Mouse (Mus musculus) midbrain, embryonic 16.5 days (tissue): ENCODE results near the gene Tmem41b. TPM values are rescaled to one million over a fixed set of nuclear protein-coding genes. Genes with fewer than 3 reads are reported as not detected.
"Not testable (repeated sequence)": the region's sequence is repeated elsewhere in the genome, so short reads cannot be mapped to it uniquely, and the experiment has no call there.

Source experiments
- ATAC-seq: fragments of 200-750 bp; cut with Nextera tagmentation; 2 replicates; pipeline ENCODE4 v1.8.0; 2017; ENCODE audit warnings: moderate TSS enrichment
- H3K27ac ChIP-seq: fragments of 300-500 bp; sonication (generic); 2 replicates; pipeline ENCODE4 v1.5.1; 2014; ENCODE audit warnings: mild to moderate bottlenecking, low read length, mixed read lengths
- H3K27me3 ChIP-seq: fragments of 300-500 bp; sonication (generic); 2 replicates; pipeline ENCODE4 v1.6.1; 2014; ENCODE audit warnings: low read depth, low read length, mixed read lengths; ENCODE audit not compliant: control insufficient read depth, insufficient read depth
- H3K36me3 ChIP-seq: fragments of 300-500 bp; sonication (generic); 2 replicates; pipeline ENCODE4 v1.6.1; 2014; ENCODE audit warnings: mild to moderate bottlenecking, low read length, moderate library complexity, mixed read lengths; ENCODE audit not compliant: control insufficient read depth, insufficient read depth
- H3K4me1 ChIP-seq: fragments of 300-500 bp; sonication (generic); 2 replicates; pipeline ENCODE4 v1.6.1; 2014; ENCODE audit warnings: mild to moderate bottlenecking, low read length, mixed read lengths; ENCODE audit not compliant: control insufficient read depth, insufficient read depth
- H3K4me2 ChIP-seq: fragments of 300-500 bp; sonication (generic); 2 replicates; pipeline ENCODE4 v1.6.1; 2014; ENCODE audit warnings: mild to moderate bottlenecking, low read length, mixed read lengths
- H3K4me3 ChIP-seq: fragments of 300-500 bp; sonication (generic); 2 replicates; pipeline ENCODE4 v1.5.1; 2014; ENCODE audit warnings: low read depth, mild to moderate bottlenecking, low read length, moderate library complexity, mixed read lengths
- H3K9ac ChIP-seq: fragments of 300-500 bp; sonication (generic); 2 replicates; pipeline ENCODE4 v1.6.1; 2014; ENCODE audit warnings: low read depth, low read length, mixed read lengths
- H3K9me3 ChIP-seq: fragments of 300-500 bp; sonication (generic); replicated peaks from 2 replicates; pipeline ENCODE4 v1.6.1; 2014; ENCODE audit warnings: mild to moderate bottlenecking, low read length, mixed read lengths; ENCODE audit not compliant: control insufficient read depth, poor library complexity, severe bottlenecking
- WGBS: fragments of 180-500 bp; shearing (Covaris S2); extraction: QIAGEN DNeasy Blood & Tissue Kit; methylation state at CpG from one replicate; pipeline ENCODE4 v1.1.7; 2014; 5-methylcytosine and 5-hydroxymethylcytosine counted together
- polyA plus RNA-seq: library from polyadenylated mRNA; unstranded; fragments of >200 nt; fragmentation: Nextera tagmentation; extraction: Ambion mirVana; gene quantifications from 2 replicates; pipeline ENCODE4 v1.2.1, GENCODE M21; 2015

Gene Tmem41b
- polyA plus RNA-seq, 1 experiment from 2014 or later, result 63.7 TPM

DNA sequence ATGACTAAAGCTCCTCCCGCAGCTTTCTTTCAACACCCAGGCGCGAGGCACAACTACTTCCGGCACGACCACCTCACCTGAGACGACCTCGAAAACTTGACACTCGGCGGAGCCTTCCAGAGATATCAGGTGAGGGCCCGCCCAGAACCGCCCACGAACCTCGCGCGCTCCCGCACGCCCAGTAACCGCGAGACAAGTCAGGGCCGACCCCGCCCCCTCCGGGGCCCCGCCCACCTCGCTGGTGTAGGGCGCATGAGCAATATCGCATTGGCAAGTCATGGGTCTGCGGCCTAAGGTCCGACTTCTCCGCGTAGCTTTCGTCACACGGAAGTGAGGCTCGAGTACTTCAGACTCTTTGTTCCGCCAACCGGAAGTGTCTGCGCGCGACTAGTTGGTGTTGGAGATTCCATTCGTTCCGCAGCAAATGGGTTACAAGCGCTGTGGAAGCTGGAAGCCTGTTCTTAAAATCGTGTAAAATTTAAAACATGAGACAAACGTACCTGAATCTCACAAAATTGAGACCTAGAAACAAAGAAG is 528 bp downstream of the Tmem41b start:
- peak overlapping the region; percentile 83 for H3K27ac ChIP-seq
- H3K9ac ChIP-seq, result peak overlapping the region; percentile 66
- H3K9me3 ChIP-seq, result no peaks in the 10 kb centered on the region
- H3K27me3 ChIP-seq, result no peaks in the 10 kb centered on the region
- peaks cover 21% of the 10 kb centered on the region for H3K4me1 ChIP-seq
- H3K4me2 ChIP-seq, result peak overlapping the region; percentile 80
- H3K4me3 ChIP-seq, result peak overlapping the region; percentile 51
- H3K36me3 ChIP-seq, result 0 out of 2 replicates have a peak, but pooled peaks cover 6% of the 10 kb centered on the region
- under 1% methylated on average over 43 of the region's 43 CpGs for WGBS
- ATAC-seq, result peak; percentile 99

DNA sequence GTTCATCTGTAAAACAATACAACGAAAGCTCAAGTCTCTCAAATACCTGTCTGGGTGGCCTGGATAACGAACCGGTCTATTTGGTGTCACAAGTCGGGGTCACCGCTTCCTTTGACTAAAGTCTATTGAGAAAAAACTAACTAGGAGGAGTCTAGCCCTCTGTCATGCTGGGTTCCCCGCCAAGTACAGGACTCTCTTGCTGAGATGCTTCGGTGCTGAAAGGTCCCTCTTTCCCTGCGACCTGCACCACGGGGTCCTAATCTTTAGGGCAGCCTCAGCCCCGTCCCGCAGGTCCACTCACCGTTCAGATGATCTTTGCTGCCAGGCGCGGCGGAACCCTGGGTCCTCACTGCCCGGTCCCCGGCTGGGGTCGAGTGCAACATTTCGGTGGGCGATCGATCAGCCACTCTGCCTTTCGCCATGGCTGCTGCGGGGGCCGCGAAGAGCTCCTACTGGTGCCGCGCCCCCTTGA is 1.0 kb downstream of the Tmem41b start:
- H3K9me3 ChIP-seq, result no peaks in the 10 kb centered on the region
- H3K9ac ChIP-seq, result peak overlapping the region; percentile 66
- H3K27ac ChIP-seq, result peak overlapping the region; percentile 83
- peak overlapping the region; percentile 80 for H3K4me2 ChIP-seq
- H3K27me3 ChIP-seq, result no peaks in the 10 kb centered on the region
- peak overlapping the region; percentile 51 for H3K4me3 ChIP-seq
- 0% methylated on average over 27 of the region's 27 CpGs for WGBS
- peaks cover 21% of the 10 kb centered on the region for H3K4me1 ChIP-seq
- ATAC-seq, result no peak; the same call in 1 of the 2 replicates
- H3K36me3 ChIP-seq, result 0 out of 2 replicates have a peak, but pooled peaks cover 6% of the 10 kb centered on the region

DNA sequence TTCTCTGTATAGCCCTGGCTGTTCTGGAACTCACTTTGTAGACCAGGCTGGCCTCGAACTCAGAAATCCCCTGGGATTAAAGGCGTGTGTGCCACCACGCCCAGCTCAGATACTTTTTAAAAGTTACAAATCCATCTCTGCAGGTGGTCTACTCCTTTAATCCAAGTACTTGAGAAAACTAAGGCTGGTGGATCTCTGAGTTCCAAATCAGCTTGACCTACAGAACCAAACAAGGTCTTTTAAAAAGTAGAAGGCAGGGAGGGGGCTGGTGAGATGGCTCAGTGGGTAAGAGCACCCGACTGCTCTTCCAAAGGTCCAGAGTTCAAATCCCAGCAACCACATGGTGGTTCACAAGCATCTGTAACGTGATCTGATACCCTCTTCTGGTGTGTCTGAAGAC is 2.1 kb downstream of the Tmem41b start:
- WGBS, result 62% methylated on average over 5 of the region's 5 CpGs
- peak overlapping the region; percentile 80 for H3K4me2 ChIP-seq
- ATAC-seq, result not testable (repeated sequence)

DNA sequence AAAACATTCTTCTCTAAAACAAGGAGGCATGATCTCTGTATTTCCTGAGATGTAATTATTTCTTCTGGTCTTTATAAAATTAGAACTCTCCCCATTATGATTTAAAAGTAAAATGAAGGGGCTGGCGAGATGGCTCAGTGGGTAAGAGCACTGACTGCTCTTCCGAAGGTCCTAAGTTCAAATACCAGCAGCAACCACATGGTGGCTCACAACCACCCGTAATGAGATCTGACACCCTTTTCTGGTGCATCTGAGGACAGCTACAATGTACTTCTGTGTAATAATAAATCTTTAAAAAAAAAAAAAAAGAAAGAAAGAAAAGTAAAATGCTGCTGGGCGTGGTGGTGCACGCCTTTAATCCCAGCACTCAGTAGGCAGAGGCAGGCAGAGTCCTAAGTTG is 9.6 kb downstream of the Tmem41b start:
- WGBS, result 61% methylated on average over 5 of the region's 5 CpGs
- not testable (repeated sequence) for H3K27ac ChIP-seq, ATAC-seq, H3K4me2 ChIP-seq, H3K9ac ChIP-seq, H3K27me3 ChIP-seq, H3K4me1 ChIP-seq, H3K9me3 ChIP-seq, H3K4me3 ChIP-seq
- peaks cover 41% of the 10 kb centered on the region for H3K36me3 ChIP-seq

More for the DNA sequence above, 2.1 kb downstream of the Tmem41b start:
- H3K4me1 ChIP-seq, result peaks cover 21% of the 10 kb centered on the region
- not testable (repeated sequence) for H3K27me3 ChIP-seq, H3K9ac ChIP-seq, H3K4me3 ChIP-seq, H3K27ac ChIP-seq, H3K9me3 ChIP-seq
- peaks cover 13% of the 10 kb centered on the region; the same call in 1 of the 2 replicates for H3K36me3 ChIP-seq

DNA sequence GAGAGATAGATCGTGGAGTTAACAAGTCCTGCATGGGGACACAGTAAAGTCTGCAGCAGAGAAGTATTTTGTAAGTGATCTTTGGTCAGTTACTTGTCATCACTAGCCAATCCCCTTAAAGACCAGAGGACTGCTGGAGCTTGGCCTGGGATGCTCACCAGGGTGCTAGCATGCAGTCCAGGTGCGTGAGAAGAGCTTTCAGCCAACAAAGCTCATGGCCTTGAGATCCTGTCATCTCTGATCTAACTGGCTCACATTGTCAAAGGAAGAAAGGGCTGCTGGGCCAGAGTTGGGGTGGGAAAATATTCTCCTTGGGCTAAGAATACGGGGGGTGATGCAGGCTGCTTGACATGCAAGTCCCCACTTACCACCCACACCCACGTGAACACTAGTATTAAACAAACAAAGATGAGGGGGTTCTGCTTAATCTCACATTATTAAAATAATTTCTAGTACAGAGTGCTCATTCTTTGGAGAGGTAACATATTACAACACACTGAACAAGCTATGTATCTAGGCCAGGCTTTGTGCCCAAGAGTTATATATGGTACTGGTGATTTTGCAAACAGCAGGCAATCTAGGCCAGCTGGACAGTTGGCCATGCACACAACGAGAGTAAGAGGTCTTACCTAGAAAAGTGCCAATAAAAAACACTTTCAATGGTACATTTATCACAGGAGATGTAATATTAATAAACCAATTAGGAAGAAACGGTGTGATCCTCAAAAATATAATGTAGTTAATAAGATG is 10.6 kb downstream of the Tmem41b start:
- 96% methylated on average over 6 of the region's 6 CpGs for WGBS
- Histone ChIP-seq H3K4me1 (no peaks in the 10 kb centered on the region), H3K27me3 (no peaks in the 10 kb centered on the region), H3K27ac (no peak overlapping the region), H3K9me3 (no peaks in the 10 kb centered on the region), H3K4me2 (no peak overlapping the region), H3K36me3 (peaks cover 35% of the 10 kb centered on the region), H3K4me3 (no peak overlapping the region), H3K9ac (no peak overlapping the region)
- no peak for ATAC-seq

DNA sequence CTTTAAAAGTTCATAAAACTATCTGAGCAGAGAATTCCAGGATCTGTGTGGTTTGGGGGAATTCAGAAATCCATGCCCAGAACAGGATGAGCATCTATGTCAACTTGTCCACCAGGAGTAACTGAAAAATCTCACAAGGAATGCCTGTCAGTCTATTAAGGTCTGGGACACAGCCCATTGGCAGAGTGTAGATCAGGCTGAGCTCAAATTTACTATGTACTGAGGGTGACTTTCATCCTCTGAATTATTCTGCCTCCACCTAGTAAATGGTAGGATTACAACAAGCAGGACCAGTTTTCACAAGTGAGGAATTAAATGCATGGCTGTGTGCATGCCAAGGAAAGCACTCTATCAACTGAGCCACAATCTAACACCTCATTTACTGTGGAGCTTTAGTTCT is 17.2 kb downstream of the Tmem41b start:
- Histone ChIP-seq H3K27me3 (no peaks in the 10 kb centered on the region), H3K4me2 (no peak overlapping the region), H3K9ac (no peak overlapping the region), H3K27ac (peak overlapping the region; percentile 50), H3K9me3 (no peaks in the 10 kb centered on the region), H3K4me3 (no peak overlapping the region), H3K4me1 (peaks cover 2% of the 10 kb centered on the region; the same call in 1 of the 2 replicates), H3K36me3 (peaks cover 4% of the 10 kb centered on the region; the same call in 1 of the 2 replicates)
- ATAC-seq, result no peak

DNA sequence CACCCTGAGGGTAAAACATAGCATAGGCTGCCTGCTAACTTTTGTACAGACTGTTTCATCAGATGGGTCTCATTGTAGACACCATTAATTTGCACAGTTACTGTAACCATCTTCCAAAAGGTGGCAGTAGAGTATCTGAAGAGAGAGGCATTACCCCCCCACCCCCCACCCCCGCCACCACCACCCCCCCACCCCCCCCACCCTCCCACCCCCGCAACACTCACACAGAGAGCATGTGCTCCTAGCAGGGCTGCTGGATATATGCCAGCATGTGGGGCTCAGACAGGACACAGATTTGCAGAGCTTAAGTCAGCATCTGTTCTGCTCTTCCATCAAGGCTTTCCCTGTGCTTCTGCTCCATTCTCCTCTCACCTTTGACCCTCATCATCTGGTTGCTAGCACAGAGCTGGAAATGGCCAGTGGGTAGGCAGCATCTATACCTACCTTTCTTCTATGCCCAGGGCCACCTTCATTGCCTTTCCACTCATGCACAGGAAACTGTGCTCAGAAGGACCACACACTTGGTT is 17.7 kb downstream of the Tmem41b start:
- no peaks in the 10 kb centered on the region for H3K27me3 ChIP-seq
- H3K4me1 ChIP-seq, result peaks cover 2% of the 10 kb centered on the region; the same call in 1 of the 2 replicates
- H3K4me3 ChIP-seq, result no peak overlapping the region
- no peak overlapping the region for H3K4me2 ChIP-seq
- no peaks in the 10 kb centered on the region for H3K9me3 ChIP-seq
- H3K36me3 ChIP-seq, result peaks cover 4% of the 10 kb centered on the region; the same call in 1 of the 2 replicates
- H3K9ac ChIP-seq, result no peak overlapping the region
- no CpG with 5 or more reads among the region's 2 CpGs for WGBS
- ATAC-seq, result peak; percentile 70; the same call in 1 of the 2 replicates
- H3K27ac ChIP-seq, result peak overlapping the region; percentile 50

DNA sequence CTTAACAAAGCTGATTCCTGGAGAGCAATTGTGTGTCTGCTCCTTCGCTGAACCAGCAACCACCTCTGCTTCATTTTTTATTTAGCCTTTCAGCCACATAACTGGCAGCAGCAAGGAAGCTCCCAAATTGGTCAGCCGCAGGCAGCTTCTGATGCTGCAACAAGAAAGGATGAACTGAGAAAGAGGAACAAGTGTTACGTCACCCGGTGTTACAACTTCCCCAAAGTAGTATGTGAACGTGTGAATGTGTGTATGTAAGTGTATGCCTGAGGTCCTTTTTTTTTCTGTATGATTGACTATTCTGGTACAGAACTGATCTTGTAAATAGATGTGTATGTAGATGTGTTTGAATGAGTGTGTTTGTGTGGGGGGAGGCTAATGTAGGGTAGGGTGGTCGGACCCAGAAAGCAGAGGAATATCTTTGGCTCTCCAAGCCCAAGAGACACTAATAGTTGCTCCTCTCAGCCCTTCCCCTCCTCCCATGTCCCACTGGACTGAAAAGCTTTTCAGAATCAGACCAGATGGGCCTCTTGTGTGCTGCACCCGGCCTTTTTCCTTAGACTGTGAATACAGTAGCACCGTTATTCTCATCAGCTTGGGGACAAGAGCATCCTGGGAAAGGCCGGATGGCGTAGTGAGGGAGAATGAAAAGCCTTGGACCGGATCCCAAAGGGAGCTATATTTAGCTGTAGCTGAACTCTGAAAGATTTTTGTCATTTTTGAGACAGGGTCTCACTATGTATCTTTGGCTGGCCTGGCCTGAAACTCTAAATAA is 18.7 kb downstream of the Tmem41b start:
- Histone ChIP-seq H3K27me3 (no peaks in the 10 kb centered on the region), H3K4me1 (peaks cover 2% of the 10 kb centered on the region; the same call in 1 of the 2 replicates), H3K4me2 (no peak overlapping the region), H3K4me3 (no peak overlapping the region), H3K9ac (no peak overlapping the region), H3K9me3 (no peaks in the 10 kb centered on the region), H3K36me3 (peaks cover 4% of the 10 kb centered on the region; the same call in 1 of the 2 replicates), H3K27ac (peak overlapping the region; percentile 67)
- WGBS, result 53% methylated on average over 11 of the region's 11 CpGs
- peak; percentile 69 for ATAC-seq
